Mouse (Mus musculus) granulocyte monocyte progenitor cell, adult 5-6 weeks (primary cell): ENCODE measurements around the gene Chkb. TPM values are rescaled to one million over a fixed set of nuclear protein-coding genes. Genes with fewer than 3 reads are reported as not detected.
"Not testable (repeated sequence)": the region's sequence is repeated elsewhere in the genome, so short reads cannot be mapped to it uniquely, and the experiment has no call there.

ENCODE experiments used
- ATAC-seq: replicated peaks from 2 replicates; pipeline ENCODE4 v1.8.0; 2016; ENCODE audit warnings: mild to moderate bottlenecking, moderate TSS enrichment, inconsistent platforms; ENCODE audit not compliant: poor library complexity, severe bottlenecking
- total RNA-seq, 2 experiments: library from RNA; stranded (forward) in 1 of 2; stranded (reverse) in 1 of 2; fragments of 200-712, 200-1000 nt in 1 of 2; fragments of >200 nt in 1 of 2; fragmentation: Nextera tagmentation in 1 of 2; gene quantifications; 2 replicates each; pipeline ENCODE4 v1.2.3; 2014 to 2017

The Chkb gene
- total RNA-seq, 2 experiments from 2014 or later = 27.7 to 77.0 TPM

GRCm38 (mm10) chr15:89455642-89456041 is 25.9 kb upstream of the Chkb start:
- ATAC-seq = no peak

- no peak for ATAC-seq
Observed at GRCm38 (mm10) chr15:89454857-89455256, 25.1 kb upstream of the Chkb start.

GRCm38 (mm10) chr15:89453865-89454478 is 24.3 kb upstream of the Chkb start, which contains the start of gene Mapk8ip2:
TSS of gene Mapk8ip2 (plus strand) at chr15:89453913.
- ATAC-seq = no peak

GRCm38 (mm10) chr15:89452906-89453864 is 23.5 kb upstream of the Chkb start:
- peak; percentile 96 for ATAC-seq

GRCm38 (mm10) chr15:89442486-89443070 is 12.9 kb upstream of the Chkb start:
- ATAC-seq = peak; percentile 25; the same call in 1 of the 2 replicates

GRCm38 (mm10) chr15:89435878-89436277 is 6.2 kb upstream of the Chkb start:
- 0 out of 2 replicates have a peak, but pooled peaks have one; percentile 20 for ATAC-seq

GRCm38 (mm10) chr15:89434136-89434535 is 4.4 kb upstream of the Chkb start:
- ATAC-seq = no peak

- ATAC-seq = no peak
Observed at GRCm38 (mm10) chr15:89432946-89433345, 3.2 kb upstream of the Chkb start.

- ATAC-seq = no peak
Observed at GRCm38 (mm10) chr15:89431806-89432205, 2.1 kb upstream of the Chkb start.

GRCm38 (mm10) chr15:89431271-89431670 is 1.6 kb upstream of the Chkb start:
- ATAC-seq = no peak

GRCm38 (mm10) chr15:89430771-89431170 is 1.1 kb upstream of the Chkb start:
- not testable (repeated sequence) for ATAC-seq

- ATAC-seq = no peak
Observed at GRCm38 (mm10) chr15:89430341-89430740, 633 bp upstream of the Chkb start.

GRCm38 (mm10) chr15:89428821-89429351 is 822 bp downstream of the Chkb start:
- ATAC-seq = no peak

- ATAC-seq = no peak
Observed at GRCm38 (mm10) chr15:89428136-89428790, 1.4 kb downstream of the Chkb start.

GRCm38 (mm10) chr15:89426716-89427115 is 3.0 kb downstream of the Chkb start:
- no peak for ATAC-seq

- ATAC-seq = no peak
Observed at GRCm38 (mm10) chr15:89425711-89426121, 4.0 kb downstream of the Chkb start, which contains the start of gene Cpt1b. TSS of gene Cpt1b (minus strand) at chr15:89425863.

GRCm38 (mm10) chr15:89424621-89425020 is 5.1 kb downstream of the Chkb start:
- no peak for ATAC-seq

GRCm38 (mm10) chr15:89421938-89422337 is 7.8 kb downstream of the Chkb start:
- no peak for ATAC-seq

- no peak for ATAC-seq
Observed at GRCm38 (mm10) chr15:89415282-89415681, 14.4 kb downstream of the Chkb start.

GRCm38 (mm10) chr15:89410118-89410517 is 19.6 kb downstream of the Chkb start, which contains the start of gene Syce3:
TSS of gene Syce3 (minus strand) at chr15:89410503.
- ATAC-seq = no peak
